Mouse (Mus musculus): ENCODE results near the gene Taar8a. TPM values are rescaled to one million over a fixed set of nuclear protein-coding genes. Genes with fewer than 3 reads are reported as not detected.
"Not testable (repeated sequence)": the region's sequence is repeated elsewhere in the genome, so short reads cannot be mapped to it uniquely, and the experiment has no call there.

The Taar8a gene
- polyA plus RNA-seq, 1 experiment from 2014 or later = not detected

DNA sequence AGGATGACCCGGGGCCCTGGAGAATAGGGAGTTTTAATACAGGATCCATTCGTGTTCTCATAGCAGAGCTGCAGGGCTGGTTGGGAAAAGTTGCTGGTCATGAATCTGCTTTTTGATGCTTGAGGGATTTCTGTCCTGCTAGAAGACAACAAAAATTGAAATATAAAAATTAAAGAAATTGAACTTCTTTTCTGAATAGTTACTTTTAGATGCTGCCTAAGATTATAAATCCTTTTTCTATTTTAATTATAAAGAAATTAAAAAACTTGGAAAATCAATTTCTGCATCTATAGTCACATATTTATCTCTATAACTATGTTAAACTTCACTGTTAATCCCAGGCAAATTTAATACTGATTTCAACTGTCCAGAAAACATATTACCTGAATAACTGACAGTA is 15.9 kb downstream of the Taar8a start, which contains the start of gene Taar8b:
Gene Taar8b (minus strand): TSS at position 101 of the 400 bp plus-strand sequence.
- ATAC-seq = no peak
- Histone ChIP-seq H3K27ac (no peak within 1 kb of the TSS), H3K36me3 (no peaks in the 10 kb centered on the region), H3K27me3 (no peaks in the 10 kb centered on the region), H3K9me3 (no peaks in the 10 kb centered on the region), H3K4me2 (replicated peaks) (no peak within 1 kb of the TSS), H3K4me3 (replicated peaks) (no peak within 1 kb of the TSS), H3K4me1 (replicated peaks) (no peaks in the 10 kb centered on the region), H3K9ac (replicated peaks) (no peak within 1 kb of the TSS)
- 82% methylated on average over 2 of the region's 2 CpGs for WGBS

DNA sequence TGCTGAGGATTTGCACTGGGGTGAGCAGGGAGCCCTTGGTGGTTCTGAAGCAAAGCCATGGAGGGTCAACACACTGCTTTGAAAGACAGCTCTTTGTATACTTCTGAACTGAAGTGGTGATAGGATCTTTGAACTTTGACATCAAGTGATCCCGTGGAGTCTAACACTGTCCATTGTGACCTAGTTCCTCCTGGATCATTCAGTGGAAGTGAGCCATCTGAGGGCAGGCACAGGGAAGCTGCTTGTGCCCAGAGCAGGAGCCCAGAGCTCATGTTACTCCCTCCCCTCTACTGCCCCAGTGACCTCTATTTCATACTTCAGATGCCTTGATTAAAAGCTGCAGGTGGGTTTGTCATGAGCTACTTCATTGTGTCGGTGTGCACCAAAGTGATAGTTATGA is 20.7 kb downstream of the Taar8a start:
- not testable (repeated sequence) for H3K9me3 ChIP-seq; ATAC-seq; H3K4me3 ChIP-seq (replicated peaks); H3K9ac ChIP-seq (replicated peaks); H3K4me1 ChIP-seq (replicated peaks); H3K4me2 ChIP-seq (replicated peaks); H3K27ac ChIP-seq; H3K36me3 ChIP-seq; H3K27me3 ChIP-seq
- 57% methylated on average over 2 of the region's 2 CpGs for WGBS

GRCm38 (mm10) chr10:24101812-24102211 is 25.5 kb downstream of the Taar8a start, which contains the start of gene Taar8c:
Taar8c (minus strand) TSS chr10:24101912.
- H3K4me2 ChIP-seq (replicated peaks); H3K27ac ChIP-seq; H3K36me3 ChIP-seq; H3K4me1 ChIP-seq (replicated peaks); H3K9ac ChIP-seq (replicated peaks); H3K4me3 ChIP-seq (replicated peaks); ATAC-seq; H3K27me3 ChIP-seq; H3K9me3 ChIP-seq: not testable (repeated sequence)
- 92% methylated on average over 1 of the region's 3 CpGs for WGBS

DNA sequence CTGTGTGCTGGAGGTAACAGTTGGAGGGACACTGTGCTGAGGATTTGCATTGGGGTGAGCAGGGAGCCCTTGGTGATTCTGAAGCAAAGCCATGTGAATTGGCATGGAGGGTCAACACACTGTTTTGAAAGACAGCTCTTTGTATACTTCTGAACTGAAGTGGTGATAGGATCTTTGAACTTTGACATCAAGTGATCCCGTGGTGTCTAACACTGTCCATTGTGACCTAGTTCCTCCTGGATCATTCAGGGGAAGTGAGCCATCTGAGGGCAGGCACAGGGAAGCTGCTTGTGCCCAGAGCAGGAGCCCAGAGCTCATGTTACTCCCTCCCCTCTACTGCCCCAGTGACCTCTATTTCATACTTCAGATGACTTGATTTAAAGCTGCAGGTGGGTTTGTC is 27.0 kb downstream of the Taar8a start:
- not testable (repeated sequence) for H3K4me3 ChIP-seq (replicated peaks); ATAC-seq; H3K9me3 ChIP-seq; H3K4me2 ChIP-seq (replicated peaks); H3K4me1 ChIP-seq (replicated peaks); H3K27me3 ChIP-seq; H3K27ac ChIP-seq; H3K9ac ChIP-seq (replicated peaks); H3K36me3 ChIP-seq
- WGBS = 57% methylated on average over 1 of the region's 1 CpGs

GRCm38 (mm10) chr10:24107747-24108146 is 31.4 kb downstream of the Taar8a start:
- Histone ChIP-seq H3K4me3 (replicated peaks) (no peak overlapping the region), H3K27ac (no peak overlapping the region), H3K27me3 (no peaks in the 10 kb centered on the region), H3K9me3 (no peaks in the 10 kb centered on the region), H3K4me1 (replicated peaks) (no peaks in the 10 kb centered on the region), H3K36me3 (no peaks in the 10 kb centered on the region), H3K4me2 (replicated peaks) (no peak overlapping the region), H3K9ac (replicated peaks) (no peak overlapping the region)
- ATAC-seq = no peak
- 67% methylated on average over 5 of the region's 5 CpGs for WGBS

- H3K4me3 ChIP-seq (replicated peaks) = no peak overlapping the region
- no peak overlapping the region for H3K9ac ChIP-seq (replicated peaks)
- 38% methylated on average over 3 of the region's 3 CpGs for WGBS
- no peaks in the 10 kb centered on the region for H3K9me3 ChIP-seq
- H3K4me2 ChIP-seq (replicated peaks) = no peak overlapping the region
- no peaks in the 10 kb centered on the region for H3K4me1 ChIP-seq (replicated peaks)
- H3K36me3 ChIP-seq = no peaks in the 10 kb centered on the region
- ATAC-seq = no peak
- no peaks in the 10 kb centered on the region for H3K27me3 ChIP-seq
- no peak overlapping the region for H3K27ac ChIP-seq
These were observed 31.9 kb downstream of the Taar8a start for GRCm38 (mm10) chr10:24108236-24108635.

DNA sequence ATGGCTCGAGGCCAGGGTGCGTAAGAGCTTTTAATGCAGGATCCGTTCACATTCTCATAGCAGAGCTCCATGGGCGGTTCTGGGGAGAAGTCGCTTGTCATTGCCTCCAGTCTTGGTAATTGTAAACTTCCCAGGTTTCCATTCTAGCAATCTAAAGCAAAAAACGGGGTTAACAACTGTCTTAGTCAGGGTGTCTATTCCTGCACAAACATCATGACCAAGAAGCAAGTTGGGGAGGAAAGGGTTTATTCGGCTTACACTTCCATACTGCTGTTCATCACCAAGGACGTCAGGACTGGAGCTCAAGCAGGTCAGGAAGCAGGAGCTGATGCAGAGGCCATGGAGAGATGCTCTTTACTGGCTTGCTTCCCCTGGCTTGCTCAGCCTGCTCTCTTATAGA is 33.1 kb downstream of the Taar8a start, which contains the start of gene Taar9:
Gene Taar9 (minus strand): TSS at position 101 of the 400 bp plus-strand sequence.
- not testable (repeated sequence) for H3K9ac ChIP-seq (replicated peaks); H3K4me2 ChIP-seq (replicated peaks); H3K27me3 ChIP-seq; H3K36me3 ChIP-seq; H3K27ac ChIP-seq; H3K9me3 ChIP-seq; H3K4me1 ChIP-seq (replicated peaks); ATAC-seq; H3K4me3 ChIP-seq (replicated peaks)
- 87% methylated on average over 8 of the region's 8 CpGs for WGBS

DNA sequence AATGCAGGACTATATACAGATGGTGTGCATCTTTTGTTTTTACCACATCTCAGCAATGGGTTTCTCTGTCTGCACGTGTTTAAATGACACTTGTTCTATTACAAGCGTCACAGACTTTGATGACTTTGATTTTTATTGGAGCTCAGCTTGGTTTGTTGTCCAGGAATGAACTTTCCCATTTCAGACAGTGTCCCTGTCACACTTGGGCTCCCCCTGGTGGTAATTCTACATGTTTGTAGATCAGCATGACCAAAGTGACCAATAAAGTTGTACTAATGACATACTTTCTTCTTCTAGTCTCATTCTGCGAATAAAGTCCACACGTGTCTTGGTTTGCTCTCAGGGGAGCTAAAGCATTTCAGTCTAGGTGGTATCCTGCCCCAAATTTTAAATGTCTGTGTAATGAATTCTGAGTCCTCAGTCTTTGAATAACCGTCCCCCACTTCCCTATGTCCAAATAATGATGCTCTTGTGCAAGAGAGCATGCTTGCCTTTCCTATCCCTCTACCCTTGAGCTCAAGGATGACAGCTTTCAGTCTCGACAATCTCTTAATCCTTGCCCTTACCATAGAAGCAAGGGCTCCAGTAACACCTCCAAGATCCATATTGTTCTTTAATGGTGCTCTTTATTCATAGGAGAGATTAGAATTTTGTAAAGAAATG is 34.9 kb downstream of the Taar8a start:
- no peak overlapping the region for H3K4me3 ChIP-seq (replicated peaks)
- no peaks in the 10 kb centered on the region for H3K4me1 ChIP-seq (replicated peaks)
- no peaks in the 10 kb centered on the region for H3K36me3 ChIP-seq
- H3K27ac ChIP-seq = no peak overlapping the region
- 49% methylated on average over 6 of the region's 6 CpGs for WGBS
- H3K4me2 ChIP-seq (replicated peaks) = no peak overlapping the region
- H3K9ac ChIP-seq (replicated peaks) = no peak overlapping the region
- ATAC-seq = no peak
- H3K9me3 ChIP-seq = no peaks in the 10 kb centered on the region
- H3K27me3 ChIP-seq = no peaks in the 10 kb centered on the region

Other genes starting within 250 kb of the Taar8a start
- gene Vnn3, start 225.0 kb upstream of the Taar8a start, polyA plus RNA-seq (2015; fragmentation: Nextera tagmentation; extraction: Ambion mirVana) = not detected in 2 replicates
- 0.19 and 0.21 TPM in 2 replicates for gene Vnn1, start 181.8 kb upstream of the Taar8a start, polyA plus RNA-seq (2015; fragmentation: Nextera tagmentation; extraction: Ambion mirVana)
- gene Taar1, start 156.1 kb upstream of the Taar8a start, polyA plus RNA-seq (2015; fragmentation: Nextera tagmentation; extraction: Ambion mirVana) = not detected in 2 replicates
- gene Taar2, start 137.9 kb upstream of the Taar8a start, polyA plus RNA-seq (2015; fragmentation: Nextera tagmentation; extraction: Ambion mirVana) = not detected in 2 replicates
- not detected in 2 replicates for gene Taar3, start 126.9 kb upstream of the Taar8a start, polyA plus RNA-seq (2015; fragmentation: Nextera tagmentation; extraction: Ambion mirVana)
- not detected in 2 replicates for gene Taar4, start 116.0 kb upstream of the Taar8a start, polyA plus RNA-seq (2015; fragmentation: Nextera tagmentation; extraction: Ambion mirVana)
- not detected in 2 replicates for gene Taar5, start 105.8 kb upstream of the Taar8a start, polyA plus RNA-seq (2015; fragmentation: Nextera tagmentation; extraction: Ambion mirVana)
- gene Taar6, start 90.9 kb upstream of the Taar8a start, polyA plus RNA-seq (2015; fragmentation: Nextera tagmentation; extraction: Ambion mirVana) = not detected in 2 replicates
- gene Taar7a, start 83.0 kb upstream of the Taar8a start, polyA plus RNA-seq (2015; fragmentation: Nextera tagmentation; extraction: Ambion mirVana) = not detected in 2 replicates
- gene Taar7b, start 76.6 kb upstream of the Taar8a start, polyA plus RNA-seq (2015; fragmentation: Nextera tagmentation; extraction: Ambion mirVana) = not detected in 2 replicates
- not detected in 2 replicates for gene Taar7d, start 49.3 kb upstream of the Taar8a start, polyA plus RNA-seq (2015; fragmentation: Nextera tagmentation; extraction: Ambion mirVana)
- gene Taar7e, start 38.9 kb upstream of the Taar8a start, polyA plus RNA-seq (2015; fragmentation: Nextera tagmentation; extraction: Ambion mirVana) = not detected in 2 replicates
- not detected in 2 replicates for gene Taar7f, start 27.0 kb upstream of the Taar8a start, polyA plus RNA-seq (2015; fragmentation: Nextera tagmentation; extraction: Ambion mirVana)
- gene Taar8b, start 15.8 kb downstream of the Taar8a start, polyA plus RNA-seq (2015; fragmentation: Nextera tagmentation; extraction: Ambion mirVana) = not detected in 2 replicates
- gene Taar8c, start 25.4 kb downstream of the Taar8a start, polyA plus RNA-seq (2015; fragmentation: Nextera tagmentation; extraction: Ambion mirVana) = not detected in 2 replicates
- not detected in 2 replicates for gene Taar9, start 33.0 kb downstream of the Taar8a start, polyA plus RNA-seq (2015; fragmentation: Nextera tagmentation; extraction: Ambion mirVana)
- 220 and 254 TPM in 2 replicates for gene Stx7, start 72.8 kb downstream of the Taar8a start, polyA plus RNA-seq (2015; fragmentation: Nextera tagmentation; extraction: Ambion mirVana)
- 0.67 and 1.3 TPM in 2 replicates for gene Moxd1, start 147.0 kb downstream of the Taar8a start, polyA plus RNA-seq (2015; fragmentation: Nextera tagmentation; extraction: Ambion mirVana)